Mouse (Mus musculus): ENCODE data around the gene Dusp18. TPM values are rescaled to one million over a fixed set of nuclear protein-coding genes. Genes with fewer than 3 reads are reported as not detected.
"Not testable (repeated sequence)": the region's sequence is repeated elsewhere in the genome, so short reads cannot be mapped to it uniquely, and the experiment has no call there.

Dusp18 gene
- polyA plus RNA-seq, 1 experiment from 2014 or later: 13.7 TPM

DNA sequence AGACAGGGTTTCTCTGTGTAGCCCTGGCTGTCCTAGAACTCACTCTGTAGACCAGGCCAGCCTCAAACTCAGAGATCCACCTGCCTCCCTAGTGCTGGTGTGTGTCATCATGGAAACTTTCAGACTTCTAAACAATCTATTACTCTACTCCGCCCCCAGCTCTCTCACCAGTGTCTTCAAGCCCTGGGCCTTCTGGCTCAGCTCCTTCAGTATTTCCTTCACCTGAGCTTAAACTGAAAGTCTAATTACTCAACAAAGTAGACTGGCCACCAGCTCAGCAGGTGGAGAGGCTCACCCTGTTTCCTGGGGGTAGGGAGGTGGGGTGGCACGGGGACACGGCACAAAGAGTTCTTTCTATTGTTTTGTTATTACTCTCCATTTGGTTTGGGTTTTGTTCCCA, 7.5 kb downstream of the Dusp18 start:
- 85% methylated on average over 3 of the region's 3 CpGs for WGBS

DNA sequence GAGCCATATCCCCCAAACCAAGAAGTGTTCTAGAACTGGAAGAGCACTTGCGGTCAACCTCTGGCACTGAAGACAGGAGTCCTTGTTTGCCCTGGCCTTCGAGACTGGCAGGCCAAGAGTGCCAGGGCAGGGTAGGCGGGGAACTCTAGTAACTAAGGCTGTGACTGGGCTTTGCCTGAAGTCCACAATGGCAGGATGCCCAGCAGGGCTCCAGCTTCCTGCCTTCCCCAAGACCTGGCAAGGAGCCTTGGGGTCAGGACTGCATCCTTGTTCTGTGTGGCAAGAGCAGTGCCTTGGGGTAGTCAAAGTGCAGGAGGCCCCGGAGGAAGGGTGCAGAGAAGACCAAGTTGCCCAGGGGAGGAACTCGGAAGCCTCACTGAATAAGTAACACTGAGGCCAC, 8.0 kb downstream of the Dusp18 start:
- no peak for ATAC-seq (ENCODE audit: insufficient number of reproducible peaks, low FRiP score, low TSS enrichment, low read depth)
- WGBS: 81% methylated on average over 5 of the region's 5 CpGs
- no peak overlapping the region for H3K27ac ChIP-seq (replicated peaks; ENCODE audit: low read depth, low read length)

More for the DNA sequence above, 7.5 kb downstream of the Dusp18 start:
- ATAC-seq (ENCODE audit: insufficient number of reproducible peaks, low FRiP score, low TSS enrichment, low read depth) (no peak), DNase-seq (ENCODE audit: low spot score) (no peak)
- Histone ChIP-seq H3K36me3 (ENCODE audit: control insufficient read depth, insufficient read depth, low read length) (no peaks in the 10 kb centered on the region), H3K27me3 (ENCODE audit: control insufficient read depth, insufficient read depth, low read length) (no peaks in the 10 kb centered on the region), H3K4me2 (ENCODE audit: low read depth, severe bottlenecking) (no peak overlapping the region), H3K9ac (ENCODE audit: low read length) (no peak overlapping the region), H3K4me3 (ENCODE audit: low read depth, low read length) (no peak overlapping the region), H3K27ac (replicated peaks; ENCODE audit: low read depth, low read length) (no peak overlapping the region), H3K9me3 (ENCODE audit: control insufficient read depth, low read length) (no peaks in the 10 kb centered on the region), H3K4me1 (ENCODE audit: control insufficient read depth, insufficient read depth, low read length) (no peaks in the 10 kb centered on the region)

DNA sequence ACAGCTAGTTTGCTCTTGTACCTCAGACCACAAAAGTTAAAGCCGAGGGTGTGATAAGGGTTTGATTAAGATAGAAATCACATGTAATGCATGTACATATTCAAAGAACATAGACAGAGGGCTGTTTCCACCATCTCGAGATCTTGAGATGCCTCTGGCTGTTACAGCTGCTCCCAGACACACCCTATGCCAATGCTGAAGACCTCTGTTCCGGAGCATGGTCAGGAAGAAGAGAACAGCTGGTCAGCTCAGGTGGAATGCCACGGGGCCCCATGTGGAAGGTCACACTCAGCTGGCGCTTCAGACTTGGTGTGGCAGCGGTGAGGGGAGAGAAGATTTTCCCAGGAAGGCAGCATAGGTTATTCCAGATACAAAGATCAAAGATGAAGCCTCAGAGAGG, 9.6 kb downstream of the Dusp18 start:
- no peaks in the 10 kb centered on the region for H3K4me1 ChIP-seq (ENCODE audit: control insufficient read depth, insufficient read depth, low read length)
- 84% methylated on average over 6 of the region's 6 CpGs for WGBS
- H3K36me3 ChIP-seq (ENCODE audit: control insufficient read depth, insufficient read depth, low read length): no peaks in the 10 kb centered on the region
- no peak overlapping the region for H3K4me3 ChIP-seq (ENCODE audit: low read depth, low read length)
- no peak for ATAC-seq (ENCODE audit: insufficient number of reproducible peaks, low FRiP score, low TSS enrichment, low read depth)
- no peaks in the 10 kb centered on the region for H3K9me3 ChIP-seq (ENCODE audit: control insufficient read depth, low read length)
- H3K4me2 ChIP-seq (ENCODE audit: low read depth, severe bottlenecking): no peak overlapping the region
- no peak overlapping the region for H3K9ac ChIP-seq (ENCODE audit: low read length)
- no peaks in the 10 kb centered on the region for H3K27me3 ChIP-seq (ENCODE audit: control insufficient read depth, insufficient read depth, low read length)
- H3K27ac ChIP-seq (replicated peaks; ENCODE audit: low read depth, low read length): no peak overlapping the region
- no peak for DNase-seq (ENCODE audit: low spot score)

More for the DNA sequence above, 8.0 kb downstream of the Dusp18 start:
- Histone ChIP-seq H3K9me3 (ENCODE audit: control insufficient read depth, low read length) (no peaks in the 10 kb centered on the region), H3K36me3 (ENCODE audit: control insufficient read depth, insufficient read depth, low read length) (no peaks in the 10 kb centered on the region), H3K4me1 (ENCODE audit: control insufficient read depth, insufficient read depth, low read length) (no peaks in the 10 kb centered on the region), H3K27me3 (ENCODE audit: control insufficient read depth, insufficient read depth, low read length) (no peaks in the 10 kb centered on the region), H3K9ac (ENCODE audit: low read length) (no peak overlapping the region), H3K4me2 (ENCODE audit: low read depth, severe bottlenecking) (no peak overlapping the region), H3K4me3 (ENCODE audit: low read depth, low read length) (no peak overlapping the region)
- no peak for DNase-seq (ENCODE audit: low spot score)

DNA sequence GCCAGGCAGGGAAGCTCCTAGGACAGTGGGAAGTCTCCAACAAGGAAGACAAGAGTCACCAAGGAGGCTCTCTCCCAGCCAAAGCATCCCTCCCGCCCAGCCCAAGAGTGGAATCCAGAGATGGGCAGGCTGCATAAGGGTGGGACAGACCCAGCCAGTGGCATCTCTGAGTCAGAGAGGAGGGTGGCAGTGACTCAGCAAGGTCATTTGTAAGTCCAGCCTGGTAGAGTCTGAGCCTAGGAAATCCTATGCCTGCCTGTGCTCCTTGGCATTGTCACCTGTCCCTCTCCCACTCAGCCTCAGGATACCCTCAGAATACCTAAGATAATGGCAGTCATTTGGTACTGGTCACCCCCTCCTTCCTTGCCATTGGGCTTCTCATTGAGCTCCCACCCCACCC, 10.4 kb downstream of the Dusp18 start:
- H3K36me3 ChIP-seq (ENCODE audit: control insufficient read depth, insufficient read depth, low read length): no peaks in the 10 kb centered on the region
- WGBS: 83% methylated on average over 1 of the region's 1 CpGs
- ATAC-seq (ENCODE audit: insufficient number of reproducible peaks, low FRiP score, low TSS enrichment, low read depth) (no peak), DNase-seq (ENCODE audit: low spot score) (no peak)
- no peak overlapping the region for H3K9ac ChIP-seq (ENCODE audit: low read length)
- no peaks in the 10 kb centered on the region for H3K4me1 ChIP-seq (ENCODE audit: control insufficient read depth, insufficient read depth, low read length)
- no peaks in the 10 kb centered on the region for H3K9me3 ChIP-seq (ENCODE audit: control insufficient read depth, low read length)
- H3K4me3 ChIP-seq (ENCODE audit: low read depth, low read length): no peak overlapping the region
- H3K4me2 ChIP-seq (ENCODE audit: low read depth, severe bottlenecking): no peak overlapping the region
- H3K27me3 ChIP-seq (ENCODE audit: control insufficient read depth, insufficient read depth, low read length): no peaks in the 10 kb centered on the region
- no peak overlapping the region for H3K27ac ChIP-seq (replicated peaks; ENCODE audit: low read depth, low read length)

DNA sequence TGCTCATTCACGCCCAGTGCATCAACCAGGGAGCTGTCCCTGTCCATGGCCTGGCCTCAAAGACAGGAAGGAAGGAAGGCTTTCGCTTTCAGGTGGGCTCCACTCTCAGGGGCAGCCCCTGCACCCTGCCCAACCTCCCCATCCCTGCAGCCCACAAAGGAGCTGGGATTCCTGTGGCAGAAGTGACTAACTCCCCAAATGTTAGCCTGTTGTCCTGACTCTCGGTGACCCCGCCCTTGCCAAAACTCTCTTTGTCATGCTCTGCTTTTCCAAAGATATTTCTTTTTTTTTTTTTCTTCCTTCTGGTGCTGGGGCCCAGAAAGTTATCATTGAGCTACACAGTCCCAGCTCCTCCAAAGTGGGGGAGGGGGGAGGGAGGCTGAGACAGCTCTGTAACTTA, 14.2 kb downstream of the Dusp18 start:
- Histone ChIP-seq H3K27me3 (ENCODE audit: control insufficient read depth, insufficient read depth, low read length) (peaks cover 11% of the 10 kb centered on the region), H3K4me2 (ENCODE audit: low read depth, severe bottlenecking) (no peak overlapping the region), H3K9ac (ENCODE audit: low read length) (no peak overlapping the region), H3K27ac (replicated peaks; ENCODE audit: low read depth, low read length) (no peak overlapping the region), H3K36me3 (ENCODE audit: control insufficient read depth, insufficient read depth, low read length) (no peaks in the 10 kb centered on the region), H3K4me1 (ENCODE audit: control insufficient read depth, insufficient read depth, low read length) (peaks cover 8% of the 10 kb centered on the region), H3K4me3 (ENCODE audit: low read depth, low read length) (no peak overlapping the region), H3K9me3 (ENCODE audit: control insufficient read depth, low read length) (no peaks in the 10 kb centered on the region)
- 91% methylated on average over 4 of the region's 4 CpGs for WGBS
- DNase-seq (ENCODE audit: low spot score) (no peak), ATAC-seq (ENCODE audit: insufficient number of reproducible peaks, low FRiP score, low TSS enrichment, low read depth) (no peak)

DNA sequence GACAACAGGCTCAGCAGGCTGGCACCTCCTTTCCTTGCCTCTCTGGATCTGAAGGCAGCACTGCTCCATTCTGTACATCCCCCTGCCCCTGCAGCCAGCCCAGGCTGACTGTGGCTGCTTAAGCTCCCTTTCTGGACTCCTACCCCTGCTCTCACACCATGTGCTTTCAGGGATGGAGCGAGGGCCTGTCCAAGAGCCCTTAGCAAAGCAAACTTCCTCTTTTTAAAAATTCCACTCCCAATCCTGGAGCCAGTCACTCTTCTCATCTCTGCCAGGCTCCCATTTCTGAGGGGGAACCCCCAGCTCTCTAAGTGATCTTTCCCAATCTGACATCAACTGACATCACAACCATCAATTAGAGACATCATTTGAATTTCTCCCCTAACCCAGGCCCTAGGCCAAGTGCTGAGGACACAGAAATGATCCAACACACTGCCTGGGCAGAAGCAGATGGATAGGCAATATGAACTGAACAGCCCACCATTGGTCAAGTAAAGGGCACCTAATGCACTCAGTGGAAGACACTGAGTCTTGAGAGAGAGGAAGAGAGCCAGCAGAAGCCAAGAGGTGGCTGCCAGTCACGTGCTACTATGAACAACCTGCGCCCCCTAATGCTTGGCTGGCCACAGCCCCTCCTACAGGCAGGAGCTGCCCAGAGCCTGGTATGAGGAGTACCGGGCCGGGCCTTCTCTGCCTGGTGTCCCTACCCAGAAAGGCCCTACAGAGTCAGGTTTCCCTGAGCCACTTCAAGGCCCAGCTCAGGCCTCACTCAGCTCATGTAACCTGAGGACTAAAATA, 15.7 kb downstream of the Dusp18 start:
- Histone ChIP-seq H3K27ac (replicated peaks; ENCODE audit: low read depth, low read length) (no peak overlapping the region), H3K27me3 (ENCODE audit: control insufficient read depth, insufficient read depth, low read length) (peaks cover 11% of the 10 kb centered on the region), H3K9me3 (ENCODE audit: control insufficient read depth, low read length) (no peaks in the 10 kb centered on the region), H3K9ac (ENCODE audit: low read length) (no peak overlapping the region), H3K4me3 (ENCODE audit: low read depth, low read length) (no peak overlapping the region), H3K4me2 (ENCODE audit: low read depth, severe bottlenecking) (no peak overlapping the region), H3K36me3 (ENCODE audit: control insufficient read depth, insufficient read depth, low read length) (no peaks in the 10 kb centered on the region), H3K4me1 (ENCODE audit: control insufficient read depth, insufficient read depth, low read length) (peaks cover 8% of the 10 kb centered on the region)
- ATAC-seq (ENCODE audit: insufficient number of reproducible peaks, low FRiP score, low TSS enrichment, low read depth) (no peak), DNase-seq (ENCODE audit: low spot score) (no peak)
- 48% methylated on average over 5 of the region's 5 CpGs for WGBS

DNA sequence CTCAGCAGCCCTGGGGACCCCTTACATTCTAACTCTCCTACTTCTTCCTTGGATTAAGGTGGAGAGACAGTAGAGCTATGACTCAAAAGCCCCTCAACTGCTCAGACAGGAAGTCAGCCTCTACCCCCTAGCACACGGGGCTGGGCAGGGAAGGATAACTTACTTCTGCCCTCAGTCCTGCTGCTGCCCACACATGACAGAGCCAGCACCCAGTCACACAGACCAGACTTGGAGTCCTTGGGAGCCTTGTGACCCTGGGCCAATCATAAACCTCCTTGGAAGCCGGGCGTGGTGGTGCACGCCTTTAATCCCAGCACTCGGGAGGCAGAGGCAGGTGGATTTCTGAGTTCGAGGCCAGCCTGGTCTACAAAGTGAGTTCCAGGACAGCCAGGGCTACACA, 16.4 kb downstream of the Dusp18 start:
- H3K36me3 ChIP-seq (ENCODE audit: control insufficient read depth, insufficient read depth, low read length); H3K4me1 ChIP-seq (ENCODE audit: control insufficient read depth, insufficient read depth, low read length); ATAC-seq (ENCODE audit: insufficient number of reproducible peaks, low FRiP score, low TSS enrichment, low read depth); DNase-seq (ENCODE audit: low spot score); H3K4me3 ChIP-seq (ENCODE audit: low read depth, low read length); H3K4me2 ChIP-seq (ENCODE audit: low read depth, severe bottlenecking); H3K27ac ChIP-seq (replicated peaks; ENCODE audit: low read depth, low read length); H3K9ac ChIP-seq (ENCODE audit: low read length); H3K9me3 ChIP-seq (ENCODE audit: control insufficient read depth, low read length): not testable (repeated sequence)
- peaks cover 11% of the 10 kb centered on the region for H3K27me3 ChIP-seq (ENCODE audit: control insufficient read depth, insufficient read depth, low read length)
- 94% methylated on average over 5 of the region's 6 CpGs for WGBS

DNA sequence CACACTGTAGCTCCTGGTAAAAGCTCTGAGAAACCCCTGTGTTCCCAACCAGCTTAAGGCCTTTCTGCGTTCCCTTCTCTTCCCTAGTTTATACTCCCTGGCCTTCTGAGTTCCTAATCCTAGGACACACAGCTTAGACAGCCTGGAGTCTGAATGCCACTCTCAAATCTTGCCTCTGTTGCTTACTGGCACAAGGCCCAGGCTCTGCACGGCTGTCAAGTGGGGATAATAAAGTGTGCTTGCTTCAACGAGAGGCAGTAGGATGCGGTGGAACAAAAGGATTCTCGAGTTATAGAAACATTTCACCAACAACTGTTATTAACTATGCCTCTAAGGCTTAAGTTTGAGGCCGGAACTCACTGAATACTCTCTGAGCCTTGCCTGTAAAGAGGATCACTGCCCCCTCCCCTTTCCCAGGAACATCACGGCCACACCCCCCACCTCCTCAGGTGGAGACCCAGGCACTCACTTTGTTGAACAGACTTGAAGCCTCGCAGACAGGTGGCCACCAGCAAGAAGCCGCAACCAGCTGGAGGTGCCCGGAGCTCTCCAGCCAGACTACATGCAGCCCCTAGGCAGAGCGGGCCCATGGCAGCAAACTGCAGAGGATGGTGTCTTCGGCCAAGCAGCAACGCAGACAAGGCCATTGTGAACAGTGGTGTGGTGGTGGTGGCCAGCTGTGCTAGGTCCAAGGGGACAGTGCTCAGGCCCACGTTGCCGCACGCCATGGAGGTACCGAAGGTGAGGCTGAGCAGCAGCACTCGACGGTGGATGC, 17.2 kb downstream of the Dusp18 start:
- H3K27me3 ChIP-seq (ENCODE audit: control insufficient read depth, insufficient read depth, low read length): peaks cover 11% of the 10 kb centered on the region
- peak overlapping the region; percentile 83 for H3K4me2 ChIP-seq (ENCODE audit: low read depth, severe bottlenecking)
- WGBS: 26% methylated on average over 19 of the region's 19 CpGs
- H3K27ac ChIP-seq (replicated peaks; ENCODE audit: low read depth, low read length): no peak overlapping the region
- peaks cover 8% of the 10 kb centered on the region for H3K4me1 ChIP-seq (ENCODE audit: control insufficient read depth, insufficient read depth, low read length)
- H3K36me3 ChIP-seq (ENCODE audit: control insufficient read depth, insufficient read depth, low read length): no peaks in the 10 kb centered on the region
- H3K9me3 ChIP-seq (ENCODE audit: control insufficient read depth, low read length): no peaks in the 10 kb centered on the region
- DNase-seq (ENCODE audit: low spot score) (peak; percentile 44), ATAC-seq (ENCODE audit: insufficient number of reproducible peaks, low FRiP score, low TSS enrichment, low read depth) (no peak)
- peak overlapping the region; percentile 45 for H3K4me3 ChIP-seq (ENCODE audit: low read depth, low read length)
- H3K9ac ChIP-seq (ENCODE audit: low read length): 0 out of 2 replicates have a peak overlapping the region, but pooled peaks have one; percentile 22
